Comparison of ENCODE assay signal across 9 mouse cellular contexts in genomic region chr9:51277834-51278498, GRCm38 (mm10). TPM values are rescaled to one million over a fixed set of nuclear protein-coding genes. Genes with fewer than 3 reads are reported as not detected.
A peak's percentile ranks its signal among the peaks of the same experiment; 100 is the strongest.
DNase-seq lines count a peak whose midpoint lies in the region; ATAC-seq and TF ChIP-seq lines count a peak whose summit lies in the region.
"Had no signal": no experiment of that assay in that cellular context is flagged by ENCODE, and none has a peak within 500 bp of the region (broad histone marks: within the 10 kb centered on the region; RNA-seq: fewer than 3 reads in every experiment).

No protein-coding gene starts in this region.

- no peaks in the 10 kb centered on the region for H3K36me3 ChIP-seq in kidney, adult 2 months (ENCODE audit: control insufficient read depth, insufficient read depth, low read length)
- H3K36me3 ChIP-seq in midbrain, postnatal 0 days (ENCODE audit: insufficient read depth, low read length): no peaks in the 10 kb centered on the region

- WGBS in kidney, adult 2 months: 19% methylated on average over 13 of the region's 13 CpGs
- 20% methylated on average over 13 of the region's 13 CpGs for WGBS in midbrain, postnatal 0 days

- 0 out of 2 replicates have a peak, but pooled peaks have one; percentile 13 for ATAC-seq in midbrain, postnatal 0 days (ENCODE audit: low FRiP score)

- peak overlapping the region; percentile 69; the same call in 1 of the 2 replicates for H3K27ac ChIP-seq in kidney, adult 2 months (ENCODE audit: insufficient read depth, low read depth, low read length)
- no peak overlapping the region for H3K27ac ChIP-seq in midbrain, postnatal 0 days (ENCODE audit: low read depth, low read length)

- H3K9ac ChIP-seq in midbrain, postnatal 0 days (replicated peaks; ENCODE audit: low read length, poor library complexity, severe bottlenecking): no peak overlapping the region

- DNase-seq in kidney, adult 2 months: no peak
- DNase-seq in kidney, postnatal 36 days: no peak
- peak; percentile 15 for DNase-seq in embryo, embryonic 10.5 days (ENCODE audit: low spot score)
- peak; percentile 39 for DNase-seq in hindlimb bud, embryonic 11.5 days (ENCODE audit: extremely low spot score, low read depth, low spot score)
- no peak for DNase-seq in midbrain, postnatal 0 days (ENCODE audit: low spot score)
- no peak for DNase-seq in cerebellum, postnatal 4 days (ENCODE audit: low spot score in 2 of 2)
- DNase-seq in gastrocnemius, adult 18-20 months (ENCODE audit: low spot score): no peak
- DNase-seq in cerebellum, adult 8-10 months: no peak

- TF ChIP-seq POLR2A in kidney, adult 2 months (IDR thresholded peaks at IDR 0.05; ENCODE audit: low read depth, low read length): no peak

- TF ChIP-seq CTCF in kidney, adult 2 months (conservative IDR thresholded peaks at IDR 0.05; ENCODE audit: insufficient read depth, insufficient read length, low read depth, low read length): no peak
- TF ChIP-seq CTCF in midbrain, postnatal 0 days (IDR thresholded peaks at IDR 0.05): no peak

- H3K4me3 ChIP-seq in kidney, adult 2 months (ENCODE audit: insufficient read depth, low read depth, low read length): peak overlapping the region; percentile 56
- peak overlapping the region; percentile 43 for H3K4me3 ChIP-seq in midbrain, postnatal 0 days (ENCODE audit: low read depth, low read length)

- no peaks in the 10 kb centered on the region for H3K9me3 ChIP-seq in midbrain, postnatal 0 days (ENCODE audit: low read length)

- no peaks in the 10 kb centered on the region for H3K27me3 ChIP-seq in kidney, adult 2 months (replicated peaks; ENCODE audit: control insufficient read depth, insufficient read depth, low read length)
- peaks cover 22% of the 10 kb centered on the region for H3K27me3 ChIP-seq in midbrain, postnatal 0 days (ENCODE audit: insufficient read depth, low read length)

- H3K4me1 ChIP-seq in kidney, adult 2 months (ENCODE audit: control insufficient read depth, insufficient read depth, low read length): peaks cover 3% of the 10 kb centered on the region; the same call in 1 of the 2 replicates
- no peaks in the 10 kb centered on the region for H3K4me1 ChIP-seq in midbrain, postnatal 0 days (ENCODE audit: insufficient read depth, low read length)

- peak overlapping the region; percentile 90 for H3K4me2 ChIP-seq in midbrain, postnatal 0 days (ENCODE audit: low read depth, low read length, poor library complexity, severe bottlenecking)

RNA-seq across cellular contexts. Expression of gene Colca2, which starts 0.4 kb away (rescaled TPM):
- 1.9 and 2.5 TPM in 2 replicates for polyA plus RNA-seq in kidney, adult 2 months (2012; rRNA removed)
- not detected in 2 replicates for total RNA-seq in midbrain, postnatal 0 days (2014; rRNA removed)
- polyA plus RNA-seq in midbrain, postnatal 0 days (2015; fragmentation: Nextera tagmentation; extraction: Ambion mirVana): 0.79 and 1.1 TPM in 2 replicates
- under 1 TPM in 1 of 2 experiments, not detected in 1; 0.28 TPM for total RNA-seq in gastrocnemius, adult 18-20 months (2021)
- total RNA-seq: MEL had no signal

RNA-seq across cellular contexts. Expression of gene 1810046K07Rik, which starts 50.8 kb away (rescaled TPM):
- polyA plus RNA-seq in kidney, adult 2 months (2012; rRNA removed): 0.14 and 0.39 TPM in 2 replicates
- total RNA-seq in midbrain, postnatal 0 days (2014; rRNA removed): not detected in 2 replicates
- not detected in 2 replicates for polyA plus RNA-seq in midbrain, postnatal 0 days (2015; fragmentation: Nextera tagmentation; extraction: Ambion mirVana)
- not detected for total RNA-seq in gastrocnemius, adult 18-20 months (2021)
- total RNA-seq: MEL had no signal

Comparison
In these comparisons a context has a peak if more than half of its experiments do, and no peak if none do; other contexts are left out.
1. DNase-seq: peak in embryo, embryonic 10.5 days (single experiment) and hindlimb bud, embryonic 11.5 days (single experiment); none in kidney, adult 2 months (single experiment), kidney, postnatal 36 days (0 of 2), midbrain, postnatal 0 days (single experiment), cerebellum, postnatal 4 days (0 of 2), gastrocnemius, adult 18-20 months (single experiment) and cerebellum, adult 8-10 months (single experiment).